Mouse (Mus musculus) activated CD4-positive, CD25-positive, alpha-beta regulatory T cell (primary cell): ENCODE results near the gene Abhd2. TPM values are rescaled to one million over a fixed set of nuclear protein-coding genes. Genes with fewer than 3 reads are reported as not detected.

Experiments used
- polyA plus RNA-seq, 2 experiments: library from polyadenylated mRNA; unstranded; fragments of 100-300 nt; shearing (Covaris generic); gene quantifications; one replicate each; pipeline ENCODE4 v1.2.1; 2017

The Abhd2 gene
- polyA plus RNA-seq: 1 to 10 TPM; 4.4 to 8.5 TPM

GRCm38 (mm10) chr7:79272789-79273718 is at the start of gene Abhd2:
Gene Abhd2 (plus strand): TSS chr7:79273199.

GRCm38 (mm10) chr7:79386422-79387133 is 113.6 kb downstream of the Abhd2 start, which contains the start of gene Rlbp1:
Gene Rlbp1 (minus strand): TSS chr7:79387048.

GRCm38 (mm10) chr7:79391883-79392649 is 119.1 kb downstream of the Abhd2 start, which contains the start of gene Fanci:
Gene Fanci (plus strand): TSS chr7:79391929.

Other genes with a start within 250 kb of the Abhd2 start
- gene Acan, start 219.7 kb upstream of the Abhd2 start, polyA plus RNA-seq: not detected
- under 1 TPM in 1 of 2 experiments, not detected in 1; 0.10 TPM for gene Hapln3, start 142.2 kb upstream of the Abhd2 start, polyA plus RNA-seq
- 10 to 100 TPM; 21.7 to 28.3 TPM for gene Mfge8, start 124.1 kb upstream of the Abhd2 start, polyA plus RNA-seq
- not detected for gene Rlbp1, start 113.8 kb downstream of the Abhd2 start, polyA plus RNA-seq
- 1 to 10 TPM; 4.5 to 5.9 TPM for gene Fanci, start 118.7 kb downstream of the Abhd2 start, polyA plus RNA-seq
- 10 to 100 TPM; 71.8 to 91.3 TPM for gene Polg, start 193.2 kb downstream of the Abhd2 start, polyA plus RNA-seq